Mouse (Mus musculus): ENCODE measurements around the gene Abca12.

Abca12 gene

GRCm38 (mm10) chr1:71414810-71415209, at the start of gene Abca12:
Gene Abca12, minus strand, starts transcription at chr1:71414910.
- no peak for DNase-seq (ENCODE audit: low read depth)

- no peak for DNase-seq (ENCODE audit: low read depth)
These were observed 43.3 kb upstream of the Abca12 start for GRCm38 (mm10) chr1:71457961-71458360.

GRCm38 (mm10) chr1:71447424-71447823, 32.7 kb upstream of the Abca12 start:
- DNase-seq (ENCODE audit: low read depth), result no peak

- no peak for DNase-seq (ENCODE audit: low read depth)
These were observed 7.1 kb upstream of the Abca12 start for GRCm38 (mm10) chr1:71421741-71422333.

GRCm38 (mm10) chr1:71418467-71418866, 3.8 kb upstream of the Abca12 start:
- no peak for DNase-seq (ENCODE audit: low read depth)

GRCm38 (mm10) chr1:71417951-71418350, 3.2 kb upstream of the Abca12 start:
- DNase-seq (ENCODE audit: low read depth), result no peak

GRCm38 (mm10) chr1:71414084-71414483, 626 bp downstream of the Abca12 start:
- no peak for DNase-seq (ENCODE audit: low read depth)

GRCm38 (mm10) chr1:71413114-71413513, 1.6 kb downstream of the Abca12 start:
- no peak for DNase-seq (ENCODE audit: low read depth)

- DNase-seq (ENCODE audit: low read depth), result no peak
These were observed 7.0 kb downstream of the Abca12 start for GRCm38 (mm10) chr1:71407711-71408110.

GRCm38 (mm10) chr1:71397635-71398034, 17.1 kb downstream of the Abca12 start:
- DNase-seq (ENCODE audit: low read depth), result no peak

- DNase-seq (ENCODE audit: low read depth), result no peak
These were observed 18.6 kb downstream of the Abca12 start for GRCm38 (mm10) chr1:71396105-71396504.

GRCm38 (mm10) chr1:71394177-71394576, 20.5 kb downstream of the Abca12 start:
- DNase-seq (ENCODE audit: low read depth), result no peak

- DNase-seq (ENCODE audit: low read depth), result no peak
These were observed 21.2 kb downstream of the Abca12 start for GRCm38 (mm10) chr1:71393489-71393888.

GRCm38 (mm10) chr1:71392463-71392862, 22.2 kb downstream of the Abca12 start:
- DNase-seq (ENCODE audit: low read depth), result no peak

GRCm38 (mm10) chr1:71386593-71386992, 28.1 kb downstream of the Abca12 start:
- no peak for DNase-seq (ENCODE audit: low read depth)

GRCm38 (mm10) chr1:71384098-71384497, 30.6 kb downstream of the Abca12 start:
- DNase-seq (ENCODE audit: low read depth), result no peak

- no peak for DNase-seq (ENCODE audit: low read depth)
These were observed 41.6 kb downstream of the Abca12 start for GRCm38 (mm10) chr1:71373090-71373489.

- no peak for DNase-seq (ENCODE audit: low read depth)
These were observed 44.4 kb downstream of the Abca12 start for GRCm38 (mm10) chr1:71370266-71370665.

- DNase-seq (ENCODE audit: low read depth), result no peak
These were observed 46.9 kb downstream of the Abca12 start for GRCm38 (mm10) chr1:71367770-71368169.

- DNase-seq (ENCODE audit: low read depth), result no peak
These were observed 71.7 kb downstream of the Abca12 start for GRCm38 (mm10) chr1:71342861-71343554.

GRCm38 (mm10) chr1:71342261-71342594, 72.5 kb downstream of the Abca12 start:
- no peak for DNase-seq (ENCODE audit: low read depth)

GRCm38 (mm10) chr1:71341370-71342260, 73.1 kb downstream of the Abca12 start:
- DNase-seq (ENCODE audit: low read depth), result no peak
